Comparison of ENCODE assay signal across 8 mouse cellular contexts in the genomic region with DNA sequence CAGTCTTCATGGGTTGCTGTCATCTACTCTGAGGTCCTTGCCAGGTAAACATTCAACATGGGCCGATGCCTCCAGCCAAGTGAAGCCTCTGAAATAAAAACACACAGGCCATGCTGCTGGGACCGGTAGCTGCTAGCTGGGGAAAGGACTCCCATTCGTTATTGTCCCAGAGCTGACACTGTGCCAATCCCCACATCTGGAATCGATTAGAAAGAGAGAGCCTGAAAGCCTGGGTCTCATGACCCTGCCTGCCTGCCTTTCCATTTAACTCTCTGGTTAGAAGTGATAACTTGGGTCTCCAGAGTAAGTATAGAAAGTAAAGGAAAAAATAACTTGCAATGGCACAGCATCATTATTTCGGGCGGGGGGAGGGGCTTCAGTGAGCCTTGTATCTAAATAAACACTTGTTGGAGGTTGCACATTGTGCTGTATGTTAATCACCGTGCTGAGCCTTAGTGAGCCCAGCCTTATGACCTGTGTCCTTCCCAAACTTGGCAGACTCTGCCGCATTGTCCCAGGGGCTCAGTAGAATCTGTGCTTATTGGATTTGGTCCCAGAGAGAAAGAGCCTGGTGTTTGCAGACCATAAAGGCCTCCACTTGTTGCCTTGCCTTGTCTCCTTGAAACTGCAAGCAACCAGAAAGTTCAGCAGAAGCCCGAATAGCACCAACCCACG. TPM values are rescaled to one million over a fixed set of nuclear protein-coding genes. Genes with fewer than 3 reads are reported as not detected.
A peak's percentile ranks its signal among the peaks of the same experiment; 100 is the strongest.
DNase-seq lines count a peak whose midpoint lies in the region; ATAC-seq and TF ChIP-seq lines count a peak whose summit lies in the region.

No protein-coding gene starts in this region.

- DNase-seq in midbrain, embryonic 10.5 days (ENCODE audit: low spot score), result no peak
- no peak for DNase-seq in midbrain, embryonic 14.5 days
- peak; percentile 88 for DNase-seq in embryonic facial prominence, embryonic 14.5 days (ENCODE audit: low spot score)
- DNase-seq in heart, postnatal 14 days, result peak; percentile 75 to 84
- DNase-seq in lung, postnatal 0 days (ENCODE audit: low spot score), result peak; percentile 62
- DNase-seq in left cerebral cortex, postnatal 14 days (ENCODE audit: low spot score in 2 of 2), result no peak
- no peak for DNase-seq in frontal cortex, postnatal 14 days (ENCODE audit: low spot score in 2 of 2)
- no peak for DNase-seq in right cerebral cortex, postnatal 10 days (ENCODE audit: low spot score in 2 of 2)

- H3K27me3 ChIP-seq in midbrain, embryonic 10.5 days (ENCODE audit: low read depth, poor library complexity, severe bottlenecking), result no peaks in the 10 kb centered on the region; the same call in none of the 2 replicates
- H3K27me3 ChIP-seq in midbrain, embryonic 14.5 days (ENCODE audit: control insufficient read depth, insufficient read depth, low read length), result no peaks in the 10 kb centered on the region
- H3K27me3 ChIP-seq in embryonic facial prominence, embryonic 14.5 days (replicated peaks; ENCODE audit: control insufficient read depth, insufficient read depth, low read length), result no peaks in the 10 kb centered on the region
- no peaks in the 10 kb centered on the region for H3K27me3 ChIP-seq in lung, postnatal 0 days (replicated peaks; ENCODE audit: insufficient read depth, low read length)

- no peaks in the 10 kb centered on the region for H3K9me3 ChIP-seq in midbrain, embryonic 10.5 days (replicated peaks)
- no peaks in the 10 kb centered on the region for H3K9me3 ChIP-seq in midbrain, embryonic 14.5 days (ENCODE audit: control insufficient read depth, low read length)
- no peaks in the 10 kb centered on the region for H3K9me3 ChIP-seq in embryonic facial prominence, embryonic 14.5 days (ENCODE audit: control insufficient read depth, low read length)
- no peaks in the 10 kb centered on the region for H3K9me3 ChIP-seq in lung, postnatal 0 days (ENCODE audit: low read length)

- no peak overlapping the region for H3K4me3 ChIP-seq in midbrain, embryonic 10.5 days
- no peak overlapping the region for H3K4me3 ChIP-seq in midbrain, embryonic 14.5 days (replicated peaks; ENCODE audit: low read depth, low read length)
- no peak overlapping the region for H3K4me3 ChIP-seq in embryonic facial prominence, embryonic 14.5 days (ENCODE audit: low read depth, low read length)
- no peak overlapping the region for H3K4me3 ChIP-seq in lung, postnatal 0 days (ENCODE audit: low read depth, low read length)

- intact Hi-C loops in heart, postnatal 14 days (cut with DNase I), result no loop called here
- intact Hi-C loops in left cerebral cortex, postnatal 14 days (cut with DNase I), result no loop called here

- no peak for ATAC-seq in midbrain, embryonic 14.5 days (ENCODE audit: low FRiP score, low TSS enrichment)
- ATAC-seq in embryonic facial prominence, embryonic 14.5 days (ENCODE audit: low read depth), result peak; percentile 48; the same call in 1 of the 2 replicates
- peak; percentile 53 for ATAC-seq in lung, postnatal 0 days

- H3K4me1 ChIP-seq in midbrain, embryonic 10.5 days, result peaks cover 35% of the 10 kb centered on the region
- 0 out of 2 replicates have a peak, but pooled peaks cover 4% of the 10 kb centered on the region for H3K4me1 ChIP-seq in midbrain, embryonic 14.5 days (ENCODE audit: control insufficient read depth, insufficient read depth, low read length)
- peaks cover 45% of the 10 kb centered on the region for H3K4me1 ChIP-seq in embryonic facial prominence, embryonic 14.5 days (ENCODE audit: control insufficient read depth, insufficient read depth, low read length)
- peaks cover 39% of the 10 kb centered on the region; the same call in 1 of the 2 replicates for H3K4me1 ChIP-seq in lung, postnatal 0 days (ENCODE audit: insufficient read depth, low read depth, low read length)

- no peak for TF ChIP-seq CTCF in lung, postnatal 0 days (IDR thresholded peaks at IDR 0.05)

- no peaks in the 10 kb centered on the region for H3K36me3 ChIP-seq in midbrain, embryonic 10.5 days
- H3K36me3 ChIP-seq in midbrain, embryonic 14.5 days (ENCODE audit: control insufficient read depth, insufficient read depth, low read length), result no peaks in the 10 kb centered on the region
- H3K36me3 ChIP-seq in embryonic facial prominence, embryonic 14.5 days (ENCODE audit: control insufficient read depth, insufficient read depth, low read length), result no peaks in the 10 kb centered on the region
- H3K36me3 ChIP-seq in lung, postnatal 0 days (ENCODE audit: insufficient read depth, low read length), result no peaks in the 10 kb centered on the region

- TF ChIP-seq EP300 in lung, postnatal 0 days (IDR thresholded peaks at IDR 0.05), result 0 out of 2 replicates have a peak, but pooled peaks have one; percentile 25

- H3K27ac ChIP-seq in midbrain, embryonic 10.5 days (replicated peaks), result peak overlapping the region; percentile 29; the same call in 1 of the 2 replicates
- H3K27ac ChIP-seq in midbrain, embryonic 14.5 days (replicated peaks; ENCODE audit: low read depth, low read length), result no peak overlapping the region
- peak overlapping the region; percentile 85 for H3K27ac ChIP-seq in embryonic facial prominence, embryonic 14.5 days (replicated peaks; ENCODE audit: low read depth, low read length)
- no peak overlapping the region for H3K27ac ChIP-seq in lung, postnatal 0 days (ENCODE audit: low read length)

- no peak overlapping the region for H3K4me2 ChIP-seq in midbrain, embryonic 14.5 days (ENCODE audit: low read length)
- no peak overlapping the region for H3K4me2 ChIP-seq in embryonic facial prominence, embryonic 14.5 days (ENCODE audit: low read depth, low read length)
- H3K4me2 ChIP-seq in lung, postnatal 0 days (replicated peaks; ENCODE audit: low read depth, low read length), result no peak overlapping the region

- WGBS in midbrain, embryonic 10.5 days, result 75% methylated on average over 10 of the region's 10 CpGs
- WGBS in midbrain, embryonic 14.5 days, result 84% methylated on average over 10 of the region's 10 CpGs
- WGBS in embryonic facial prominence, embryonic 14.5 days, result 28% methylated on average over 10 of the region's 10 CpGs
- WGBS in lung, postnatal 0 days, result 33% methylated on average over 10 of the region's 10 CpGs

- H3K9ac ChIP-seq in midbrain, embryonic 14.5 days (replicated peaks; ENCODE audit: low read length), result no peak overlapping the region
- no peak overlapping the region for H3K9ac ChIP-seq in embryonic facial prominence, embryonic 14.5 days (ENCODE audit: low read depth, low read length)
- no peak overlapping the region for H3K9ac ChIP-seq in lung, postnatal 0 days (replicated peaks; ENCODE audit: low read depth)

RNA-seq across cellular contexts. Expression of a gene that starts 9.0 kb away (rescaled TPM):
- polyA plus RNA-seq in midbrain, embryonic 10.5 days (2016; fragmentation: Nextera tagmentation; extraction: Ambion mirVana), result 23.2 and 29.8 TPM in 2 replicates
- 0.63 and 2.7 TPM in 2 replicates for polyA plus RNA-seq in midbrain, embryonic 14.5 days (2014; fragmentation: Nextera tagmentation; extraction: Ambion mirVana)
- polyA plus RNA-seq in embryonic facial prominence, embryonic 14.5 days (2014; fragmentation: Nextera tagmentation; extraction: Ambion mirVana), result 60.1 and 79.9 TPM in 2 replicates
- 10 to 100 TPM; 17.1 to 22.3 TPM for total RNA-seq in heart, postnatal 14 days (2021)
- polyA plus RNA-seq in lung, postnatal 0 days (2015; fragmentation: Nextera tagmentation; extraction: Ambion mirVana), result 408 and 422 TPM in 2 replicates
- total RNA-seq in left cerebral cortex, postnatal 14 days (2021), result 1 to 10 TPM; 3.5 TPM

RNA-seq across cellular contexts. Expression of a gene that starts 52.1 kb away (rescaled TPM):
- polyA plus RNA-seq in midbrain, embryonic 10.5 days (2016; fragmentation: Nextera tagmentation; extraction: Ambion mirVana), result not detected in 2 replicates
- not detected in 2 replicates for polyA plus RNA-seq in midbrain, embryonic 14.5 days (2014; fragmentation: Nextera tagmentation; extraction: Ambion mirVana)
- polyA plus RNA-seq in embryonic facial prominence, embryonic 14.5 days (2014; fragmentation: Nextera tagmentation; extraction: Ambion mirVana), result 0.21 TPM in 1 of 2 replicates, not detected in the other
- not detected for total RNA-seq in heart, postnatal 14 days (2021)
- not detected in 2 replicates for polyA plus RNA-seq in lung, postnatal 0 days (2015; fragmentation: Nextera tagmentation; extraction: Ambion mirVana)
- total RNA-seq in left cerebral cortex, postnatal 14 days (2021), result not detected

Comparison
In these comparisons a context has a peak if more than half of its experiments do, and no peak if none do; other contexts are left out.
1. H3K27ac ChIP-seq: peak in midbrain, embryonic 10.5 days (single experiment) and embryonic facial prominence, embryonic 14.5 days (single experiment); none in midbrain, embryonic 14.5 days (single experiment) and lung, postnatal 0 days (single experiment).
2. DNase-seq: peak in embryonic facial prominence, embryonic 14.5 days (single experiment), heart, postnatal 14 days (2 of 2) and lung, postnatal 0 days (single experiment); none in midbrain, embryonic 10.5 days (single experiment), midbrain, embryonic 14.5 days (single experiment), left cerebral cortex, postnatal 14 days (0 of 2), frontal cortex, postnatal 14 days (0 of 2) and right cerebral cortex, postnatal 10 days (0 of 2).